16 mouse cellular contexts compared by ENCODE assay signal in the genomic region with DNA sequence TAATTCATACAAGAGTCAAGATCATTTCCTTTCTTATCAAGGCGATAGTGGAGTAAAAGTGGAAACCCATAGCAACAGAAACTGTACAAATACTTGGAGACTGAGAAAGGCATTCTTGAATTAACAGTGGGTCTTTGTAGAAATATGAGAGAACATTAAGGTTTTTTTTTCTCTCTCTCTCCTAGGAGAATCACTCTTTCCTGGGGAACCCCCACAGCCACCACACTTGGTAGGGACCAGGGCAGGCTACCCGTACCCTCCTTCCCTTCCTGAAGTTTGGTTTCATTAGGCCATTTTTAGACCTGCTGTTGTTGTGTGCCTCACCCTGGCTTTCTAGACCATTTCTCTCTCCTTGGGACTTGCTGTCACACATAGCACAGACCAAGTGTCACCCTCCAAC.
"Had no signal": no experiment of that assay in that cellular context is flagged by ENCODE, and none has a peak within 500 bp of the region (broad histone marks: within the 10 kb centered on the region; RNA-seq: fewer than 3 reads in every experiment).

No protein-coding gene starts in this region.

- DNase-seq: retina, postnatal 1 day; right cerebral cortex, adult 18-20 months; right cerebral cortex, postnatal 14 days; right cerebral cortex, postnatal 25 days; right cerebral cortex, postnatal 4 days; spleen, adult 18-20 months; thymus, adult 18-20 months; thymus, adult 2 months; thymus, postnatal 14 days; thymus, postnatal 25 days; thymus, postnatal 36 days; thymus, postnatal 4 days had no signal

- H3K36me3 ChIP-seq: neural tube, embryonic 13.5 days; neural tube, embryonic 15.5 days; stomach, embryonic 15.5 days had no signal

- H3K4me2 ChIP-seq: neural tube, embryonic 13.5 days; neural tube, embryonic 15.5 days; stomach, embryonic 15.5 days had no signal

- H3K4me3 ChIP-seq: neural tube, embryonic 13.5 days; neural tube, embryonic 15.5 days; stomach, embryonic 15.5 days had no signal

- H3K4me1 ChIP-seq: neural tube, embryonic 13.5 days; neural tube, embryonic 15.5 days; stomach, embryonic 15.5 days had no signal

- H3K9ac ChIP-seq: neural tube, embryonic 13.5 days; neural tube, embryonic 15.5 days; stomach, embryonic 15.5 days had no signal

- H3K27ac ChIP-seq: neural tube, embryonic 13.5 days; neural tube, embryonic 15.5 days; stomach, embryonic 15.5 days; stomach, postnatal 0 days had no signal

- H3K27me3 ChIP-seq: neural tube, embryonic 13.5 days; neural tube, embryonic 15.5 days; stomach, embryonic 15.5 days had no signal

- H3K9me3 ChIP-seq: neural tube, embryonic 13.5 days; neural tube, embryonic 15.5 days; stomach, embryonic 15.5 days had no signal
